Mouse (Mus musculus) bone marrow macrophage, adult 2 months (primary cell): ENCODE measurements at regions not wholly inside any gene's neighbourhood (a gene's known extent, or its start where the extent isn't known, plus 50 kb on each side); places are given as distances from the start of the nearest gene placed in this dataset.

Experiments used
- CTCF ChIP-seq: IDR thresholded peaks from 2 replicates; pipeline ENCODE4 v1.5.1; 2012; ENCODE audit warnings: low read depth, mild to moderate bottlenecking, low read length, moderate library complexity
- POLR2A ChIP-seq: IDR thresholded peaks from 2 replicates; pipeline ENCODE4 v1.6.1; 2012; ENCODE audit warnings: mild to moderate bottlenecking, low read depth, low read length, borderline replicate concordance

DNA sequence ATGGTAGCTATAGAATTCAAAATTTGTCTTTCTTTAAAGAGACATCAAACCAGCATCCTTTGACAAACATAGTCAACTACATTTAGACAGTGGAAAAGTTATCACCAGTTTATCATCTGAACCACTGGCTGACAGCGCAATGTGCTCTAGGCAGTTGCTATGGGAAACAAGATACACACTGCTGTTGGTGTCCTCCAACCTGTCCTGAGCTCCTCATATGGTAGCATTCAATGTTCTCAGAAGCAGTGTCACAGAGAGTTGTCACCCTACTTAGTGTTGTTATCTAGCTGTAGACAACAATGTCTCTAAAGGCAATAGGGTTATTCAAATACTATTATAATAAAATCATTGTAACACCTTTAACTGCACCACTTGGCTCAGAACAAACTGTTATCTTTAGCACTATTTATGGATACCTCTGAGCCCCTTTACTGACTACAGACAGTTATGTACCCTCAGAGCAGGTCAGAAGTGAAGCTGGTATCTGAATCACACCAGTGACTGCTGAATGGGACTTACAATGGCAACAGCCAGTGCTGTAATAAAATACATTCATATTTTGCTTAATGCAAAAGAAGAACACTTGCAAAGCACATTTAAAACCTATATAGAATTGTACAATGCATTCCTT, 2747.9 kb upstream of the Gm6569 start:
- TF ChIP-seq CTCF (no peak), POLR2A (no peak)
